Mouse (Mus musculus): ENCODE results near the gene 2210010C04Rik.
"Not testable (repeated sequence)": the region's sequence is repeated elsewhere in the genome, so short reads cannot be mapped to it uniquely, and the experiment has no call there.

The 2210010C04Rik gene

DNA sequence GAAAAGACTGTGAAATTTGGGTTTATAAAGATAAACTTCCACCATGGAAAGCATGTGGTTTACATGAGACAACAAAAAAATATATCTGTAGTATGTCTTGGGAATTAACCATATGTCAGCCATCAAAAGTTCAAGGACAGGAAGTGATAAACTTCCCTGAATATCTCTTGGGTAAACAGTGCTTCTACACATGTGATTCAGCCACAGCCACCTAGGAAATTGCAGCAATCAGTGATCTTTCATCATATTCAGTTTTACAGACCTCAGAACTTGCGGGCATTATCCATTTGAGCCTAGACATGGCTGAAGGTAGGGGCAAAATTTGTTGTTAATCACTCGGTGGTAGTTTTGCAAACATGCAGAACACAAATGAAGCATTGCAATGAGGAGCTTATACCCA is 16.7 kb downstream of the 2210010C04Rik start:
- no peak for DNase-seq

DNA sequence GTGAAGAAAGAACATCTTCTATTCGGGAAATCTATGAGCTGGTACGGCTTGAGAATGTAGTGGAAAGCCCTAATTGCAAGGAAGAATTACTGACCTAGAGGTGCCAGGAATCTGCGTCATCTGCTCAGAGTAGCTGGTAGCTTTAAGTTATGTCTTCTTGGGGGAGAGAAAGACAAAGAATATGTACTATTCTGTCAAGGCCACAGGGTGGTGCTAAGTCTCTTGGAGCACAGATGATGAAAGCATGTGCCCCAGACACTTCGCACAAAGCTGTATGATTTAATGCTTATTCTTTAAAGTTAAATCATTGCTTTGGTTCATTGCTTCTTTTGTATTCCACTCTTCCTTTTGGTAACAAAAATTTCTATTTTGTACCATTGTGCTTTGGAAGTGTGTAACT is 20.2 kb downstream of the 2210010C04Rik start:
- no peak for DNase-seq

DNA sequence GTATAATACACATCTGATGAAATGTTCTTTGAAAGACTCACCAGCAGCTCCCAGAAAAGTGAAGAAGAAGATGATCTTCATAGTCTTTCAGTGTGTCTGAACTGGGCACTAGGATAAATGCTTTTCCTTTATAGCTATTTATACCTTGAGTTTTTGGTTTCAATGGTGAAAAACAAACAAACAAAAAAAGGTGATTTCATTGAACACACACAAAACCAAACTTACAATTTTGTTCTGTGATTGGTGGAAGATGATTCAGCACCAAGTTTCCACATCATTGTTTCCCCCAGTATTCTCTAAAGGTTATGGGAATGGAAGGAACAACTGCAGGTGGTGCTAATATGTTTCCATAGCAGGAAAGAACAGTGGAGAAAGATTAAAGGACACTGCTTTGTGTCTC is 35.9 kb downstream of the 2210010C04Rik start, which contains the start of gene Gm2663:
Gene Gm2663, minus strand, starts transcription at position 101 of the 400 bp plus-strand sequence.
- DNase-seq: not testable (repeated sequence)

All from cerebellum, adult 9-10 months (tissue).